ENCODE assay signal across 17 mouse cellular contexts in the genomic region with DNA sequence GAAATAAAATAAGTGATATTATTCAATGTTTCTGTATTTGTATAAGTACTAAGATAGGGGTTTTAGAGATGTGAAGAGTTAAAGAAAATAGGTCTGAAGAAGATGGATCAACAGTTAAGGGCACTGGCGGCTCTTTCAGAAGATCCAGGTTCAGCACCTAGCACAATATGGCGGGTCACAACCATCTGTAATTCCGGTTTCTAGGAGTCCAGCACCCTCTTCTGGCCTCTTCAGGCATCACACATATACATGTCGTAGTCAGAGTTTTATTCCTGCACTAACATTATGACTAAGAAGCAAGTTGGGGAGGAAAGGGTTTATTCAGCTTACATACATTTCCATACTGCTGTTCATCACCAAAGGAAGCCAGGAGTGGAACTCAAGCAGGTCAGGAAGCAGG. TPM values are rescaled to one million over a fixed set of nuclear protein-coding genes. Genes with fewer than 3 reads are reported as not detected.
DNase-seq lines count a peak whose midpoint lies in the region; ATAC-seq and TF ChIP-seq lines count a peak whose summit lies in the region.
"Had no signal": no experiment of that assay in that cellular context is flagged by ENCODE, and none has a peak within 500 bp of the region (broad histone marks: within the 10 kb centered on the region; RNA-seq: fewer than 3 reads in every experiment).

No protein-coding gene starts in this region.

- no peak for TF ChIP-seq POLR2A in small intestine, adult 2 months (IDR thresholded peaks at IDR 0.05; ENCODE audit: low read depth, low read length)

- H3K4me1 ChIP-seq in forebrain, postnatal 0 days (ENCODE audit: insufficient read depth), result no peaks in the 10 kb centered on the region
- H3K4me1 ChIP-seq in forebrain, embryonic 13.5 days, result no peaks in the 10 kb centered on the region
- no peaks in the 10 kb centered on the region; the same call in 1 of the 2 replicates for H3K4me1 ChIP-seq in small intestine, adult 2 months (ENCODE audit: control insufficient read depth, insufficient read depth, insufficient read length, low read length)
- no peaks in the 10 kb centered on the region for H3K4me1 ChIP-seq in hindbrain, embryonic 13.5 days (replicated peaks)

- ATAC-seq in forebrain, postnatal 0 days, result no peak
- no peak for ATAC-seq in forebrain, embryonic 13.5 days
- ATAC-seq in hindbrain, embryonic 13.5 days (ENCODE audit: low FRiP score), result no peak
- ATAC-seq: activated CD4-positive, CD25-positive, alpha-beta regulatory T cell, adult 4 months had no signal

- H3K4me3 ChIP-seq in forebrain, postnatal 0 days (ENCODE audit: low read depth, low read length), result no peak overlapping the region
- no peak overlapping the region for H3K4me3 ChIP-seq in forebrain, embryonic 13.5 days
- no peak overlapping the region for H3K4me3 ChIP-seq in small intestine, adult 2 months (ENCODE audit: low read depth, low read length)
- no peak overlapping the region for H3K4me3 ChIP-seq in hindbrain, embryonic 13.5 days
- H3K4me3 ChIP-seq: erythroblast, embryonic 14.5 days had no signal

- H3K27me3 ChIP-seq in forebrain, postnatal 0 days (ENCODE audit: insufficient read depth, low read length), result no peaks in the 10 kb centered on the region
- no peaks in the 10 kb centered on the region for H3K27me3 ChIP-seq in forebrain, embryonic 13.5 days
- H3K27me3 ChIP-seq in small intestine, adult 2 months (ENCODE audit: control insufficient read depth, insufficient read depth, low read length), result no peaks in the 10 kb centered on the region
- H3K27me3 ChIP-seq in hindbrain, embryonic 13.5 days, result no peaks in the 10 kb centered on the region

- DNase-seq in forebrain, postnatal 0 days, result no peak
- DNase-seq in lung, postnatal 36 days, result peak; percentile 47
- no peak for DNase-seq in lung, postnatal 10 days
- peak; percentile 35 for DNase-seq in NIH3T3 (ENCODE audit: low read depth)
- DNase-seq in left cerebral cortex, adult 9 months (ENCODE audit: low spot score in 2 of 2), result no peak
- DNase-seq: cerebellum, adult 18-20 months; kidney, adult 11 months had no signal

- peak; percentile 6; the same call in 1 of the 2 replicates for TF ChIP-seq CTCF in forebrain, postnatal 0 days (IDR thresholded peaks at IDR 0.05; ENCODE audit: low read depth)
- TF ChIP-seq CTCF in small intestine, adult 2 months (IDR thresholded peaks at IDR 0.05; ENCODE audit: extremely low read depth, insufficient read length, insufficient replicate concordance, low read depth, low read length), result 0 out of 2 replicates have a peak, but pooled peaks have one; percentile 15

- H3K27ac ChIP-seq in forebrain, postnatal 0 days (ENCODE audit: low read depth, low read length), result no peak overlapping the region
- H3K27ac ChIP-seq in forebrain, embryonic 13.5 days, result no peak overlapping the region
- no peak overlapping the region for H3K27ac ChIP-seq in small intestine, adult 2 months (ENCODE audit: insufficient read depth, low read depth, low read length)
- no peak overlapping the region for H3K27ac ChIP-seq in hindbrain, embryonic 13.5 days

- no peak overlapping the region for H3K4me2 ChIP-seq in forebrain, postnatal 0 days (ENCODE audit: low read depth)
- no peak overlapping the region for H3K4me2 ChIP-seq in forebrain, embryonic 13.5 days
- H3K4me2 ChIP-seq in hindbrain, embryonic 13.5 days, result no peak overlapping the region
- H3K4me2 ChIP-seq: liver, embryonic 11.5 days had no signal

- H3K9me3 ChIP-seq in forebrain, postnatal 0 days (ENCODE audit: low read length), result no peaks in the 10 kb centered on the region
- no peaks in the 10 kb centered on the region for H3K9me3 ChIP-seq in forebrain, embryonic 13.5 days (replicated peaks)
- no peaks in the 10 kb centered on the region for H3K9me3 ChIP-seq in hindbrain, embryonic 13.5 days

- H3K36me3 ChIP-seq in forebrain, postnatal 0 days (ENCODE audit: insufficient read depth), result no peaks in the 10 kb centered on the region
- H3K36me3 ChIP-seq in forebrain, embryonic 13.5 days (ENCODE audit: poor library complexity, severe bottlenecking), result no peaks in the 10 kb centered on the region
- H3K36me3 ChIP-seq in small intestine, adult 2 months (ENCODE audit: control insufficient read depth, insufficient read depth, low read length), result no peaks in the 10 kb centered on the region
- no peaks in the 10 kb centered on the region for H3K36me3 ChIP-seq in hindbrain, embryonic 13.5 days

- WGBS in forebrain, postnatal 0 days, result 56% methylated on average over 4 of the region's 4 CpGs
- WGBS in forebrain, embryonic 13.5 days, result 67% methylated on average over 4 of the region's 4 CpGs
- 76% methylated on average over 4 of the region's 4 CpGs for WGBS in small intestine, adult 2 months
- 59% methylated on average over 4 of the region's 4 CpGs for WGBS in hindbrain, embryonic 13.5 days

- H3K9ac ChIP-seq in forebrain, postnatal 0 days, result no peak overlapping the region
- H3K9ac ChIP-seq in forebrain, embryonic 13.5 days, result no peak overlapping the region
- no peak overlapping the region for H3K9ac ChIP-seq in hindbrain, embryonic 13.5 days

RNA-seq across cellular contexts. Expression of a gene that starts 12.4 kb away (rescaled TPM):
- 1.9 and 3.2 TPM in 2 replicates for total RNA-seq in forebrain, postnatal 0 days (2014; rRNA removed)
- polyA plus RNA-seq in forebrain, postnatal 0 days (2015; fragmentation: Nextera tagmentation; extraction: Ambion mirVana), result 4.0 and 4.8 TPM in 2 replicates
- polyA plus RNA-seq in forebrain, embryonic 13.5 days (2015; fragmentation: Nextera tagmentation; extraction: Ambion mirVana), result 4.2 and 7.0 TPM in 2 replicates
- 2.8 and 3.6 TPM in 2 replicates for polyA plus RNA-seq in small intestine, adult 2 months (2012; rRNA removed)
- 3.8 and 5.3 TPM in 2 replicates for polyA plus RNA-seq in hindbrain, embryonic 13.5 days (2015; fragmentation: Nextera tagmentation; extraction: Ambion mirVana)

RNA-seq across cellular contexts. Expression of a gene that starts 36.1 kb away (rescaled TPM):
- 6.7 and 11.3 TPM in 2 replicates for total RNA-seq in forebrain, postnatal 0 days (2014; rRNA removed)
- polyA plus RNA-seq in forebrain, postnatal 0 days (2015; fragmentation: Nextera tagmentation; extraction: Ambion mirVana), result 8.1 and 8.4 TPM in 2 replicates
- polyA plus RNA-seq in forebrain, embryonic 13.5 days (2015; fragmentation: Nextera tagmentation; extraction: Ambion mirVana), result 6.9 and 7.0 TPM in 2 replicates
- 0.68 and 0.77 TPM in 2 replicates for polyA plus RNA-seq in small intestine, adult 2 months (2012; rRNA removed)
- polyA plus RNA-seq in hindbrain, embryonic 13.5 days (2015; fragmentation: Nextera tagmentation; extraction: Ambion mirVana), result 8.0 and 8.9 TPM in 2 replicates
- polyA plus RNA-seq: erythroblast, embryonic 14.5 days had no signal

RNA-seq across cellular contexts. Expression of a gene that starts 40.2 kb away (rescaled TPM):
- total RNA-seq in forebrain, postnatal 0 days (2014; rRNA removed), result 0.15 and 0.67 TPM in 2 replicates
- polyA plus RNA-seq in forebrain, postnatal 0 days (2015; fragmentation: Nextera tagmentation; extraction: Ambion mirVana), result 0.05 TPM in 2 replicates
- 0.06 TPM in 1 of 2 replicates, not detected in the other for polyA plus RNA-seq in forebrain, embryonic 13.5 days (2015; fragmentation: Nextera tagmentation; extraction: Ambion mirVana)
- not detected in 2 replicates for polyA plus RNA-seq in small intestine, adult 2 months (2012; rRNA removed)
- polyA plus RNA-seq in hindbrain, embryonic 13.5 days (2015; fragmentation: Nextera tagmentation; extraction: Ambion mirVana), result 0.09 and 0.17 TPM in 2 replicates
- total RNA-seq: hematopoietic stem cell, adult 5-6 weeks; megakaryocyte-erythroid progenitor cell, adult 5-6 weeks had no signal
- polyA plus RNA-seq: activated CD4-positive, CD25-positive, alpha-beta regulatory T cell, adult 4 months; erythroblast, embryonic 14.5 days; large intestine, adult 2 months; neural tube, embryonic 11.5 days had no signal

Comparison
In these comparisons a context has a peak if more than half of its experiments do, and no peak if none do; other contexts are left out.
1. DNase-seq: peak in lung, postnatal 36 days (single experiment) and NIH3T3 (single experiment); none in forebrain, postnatal 0 days (single experiment), lung, postnatal 10 days (single experiment) and left cerebral cortex, adult 9 months (0 of 2).